Mouse (Mus musculus) bone marrow macrophage, adult 2 months (primary cell): ENCODE measurements around the gene Tmem199.

ENCODE experiments used
- CTCF ChIP-seq: IDR thresholded peaks from 2 replicates; pipeline ENCODE4 v1.5.1; 2012; ENCODE audit warnings: low read depth, mild to moderate bottlenecking, low read length, moderate library complexity
- POLR2A ChIP-seq: IDR thresholded peaks from 2 replicates; pipeline ENCODE4 v1.6.1; 2012; ENCODE audit warnings: mild to moderate bottlenecking, low read depth, low read length, borderline replicate concordance

DNA sequence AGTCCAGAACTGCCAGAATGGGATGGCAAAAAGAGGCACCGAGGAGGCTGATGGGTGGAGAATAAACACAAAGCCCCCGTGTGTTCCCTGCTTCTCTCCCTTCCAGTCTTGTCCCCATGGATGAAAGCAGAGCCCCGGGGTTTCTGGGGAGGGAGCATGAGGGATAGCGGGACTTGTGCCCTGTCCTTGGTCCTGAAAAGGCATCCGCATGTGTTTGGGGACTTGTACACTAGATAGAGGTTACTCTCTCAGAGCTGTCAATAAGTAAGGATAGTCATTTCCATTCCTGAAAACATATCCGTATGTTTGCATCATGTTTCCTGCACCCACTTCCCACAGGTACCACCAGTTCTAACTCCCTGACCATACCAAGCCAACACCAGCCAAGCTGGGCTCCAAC is 16.1 kb downstream of the Tmem199 start:
- TF ChIP-seq POLR2A (no peak), CTCF (no peak)
